Mouse (Mus musculus) ES-E14 (cell line): Measurements from ENCODE around the gene Mpzl3. TPM values are rescaled to one million over a fixed set of nuclear protein-coding genes. Genes with fewer than 3 reads are reported as not detected.

Experiments used
- DNase-seq: peaks from one replicate; pipeline ENCODE4 v3.0.0-alpha.2; 2013; ENCODE audit warnings: low read depth, low spot score
- H3K27ac ChIP-seq: 2 replicates; pipeline ENCODE4 v1.5.1; 2012; ENCODE audit warnings: low read depth, mild to moderate bottlenecking, low read length, moderate library complexity, mixed read lengths; ENCODE audit not compliant: poor library complexity, insufficient read depth, severe bottlenecking
- H3K36me3 ChIP-seq: 2 replicates; pipeline ENCODE4 v1.6.1; 2012; ENCODE audit warnings: mild to moderate bottlenecking, low read length, moderate library complexity, mixed read lengths; ENCODE audit not compliant: control insufficient read depth, poor library complexity, insufficient read depth, severe bottlenecking
- H3K4me1 ChIP-seq, 2 experiments: fragments of 150-350 bp in 1 of 2; sonication (generic) in 1 of 2; 2 replicates each; pipeline ENCODE4 v1.6.1; 2012; ENCODE audit warnings: low read length in 2 of 2, mild to moderate bottlenecking in 1 of 2, mixed read lengths in 1 of 2; ENCODE audit not compliant: control insufficient read depth in 2 of 2, insufficient read depth in 2 of 2, poor library complexity in 1 of 2
- H3K4me3 ChIP-seq, 2 experiments: fragments of 150-350 bp in 1 of 2; sonication (generic) in 1 of 2; 2 replicates each; pipeline ENCODE4 v1.5.1; 2012; ENCODE audit warnings: low read length in 2 of 2, low read depth in 1 of 2, mild to moderate bottlenecking in 1 of 2, mixed read lengths in 1 of 2; ENCODE audit not compliant: insufficient read depth in 1 of 2, poor library complexity in 1 of 2, severe bottlenecking in 1 of 2
- H3K9ac ChIP-seq: 2 replicates; pipeline ENCODE4 v1.6.1; 2012; ENCODE audit warnings: low read depth, mild to moderate bottlenecking, low read length, mixed read lengths; ENCODE audit not compliant: poor library complexity, insufficient read depth, severe bottlenecking
- H3K9me3 ChIP-seq: fragments of 150-350 bp; sonication (generic); 2 replicates; pipeline ENCODE4 v1.6.1; 2012; ENCODE audit warnings: low read depth, mild to moderate bottlenecking, low read length; ENCODE audit not compliant: control insufficient read depth, insufficient read depth
- CHD2 ChIP-seq: IDR thresholded peaks from 2 replicates; pipeline ENCODE4 v1.6.1; 2014; ENCODE audit warnings: mild to moderate bottlenecking, low read depth, low read length, inconsistent platforms
- HCFC1 ChIP-seq: IDR thresholded peaks from 2 replicates; pipeline ENCODE4 v1.6.1; 2012; ENCODE audit warnings: low read length, inconsistent platforms, borderline replicate concordance; ENCODE audit not compliant: insufficient read depth
- MAFK ChIP-seq: IDR thresholded peaks from 2 replicates; pipeline ENCODE4 v1.6.1; 2014; ENCODE audit warnings: mild to moderate bottlenecking, low read depth, low read length, inconsistent platforms; ENCODE audit not compliant: insufficient read depth
- ZC3H11A ChIP-seq: IDR thresholded peaks from 2 replicates; pipeline ENCODE4 v1.6.1; 2012; ENCODE audit warnings: low read depth, mild to moderate bottlenecking, inconsistent platforms, low read length, borderline replicate concordance
- ZNF384 ChIP-seq: IDR thresholded peaks from 2 replicates; pipeline ENCODE4 v1.6.1; 2012; ENCODE audit warnings: low read depth, low read length, inconsistent platforms
- in situ Hi-C, 2 experiments: fragments of 600-800 bp; cut with MboI; formaldehyde crosslinking; loops; one replicate each; pipeline ENCODE4 v1.15.1; 2025; ENCODE audit warnings: low sequenced_read_pairs in 2 of 2, inconsistent platforms in 1 of 2; ENCODE audit not compliant: unreplicated experiment in 2 of 2
- total RNA-seq: library from RNA; depleted of rRNA; stranded (reverse); fragments of 300-350 nt; gene quantifications from 2 replicates; pipeline ENCODE4 v1.2.3, GENCODE M21; 2012

Gene Mpzl3
- total RNA-seq, 1 experiment, result 5.0 TPM

DNA sequence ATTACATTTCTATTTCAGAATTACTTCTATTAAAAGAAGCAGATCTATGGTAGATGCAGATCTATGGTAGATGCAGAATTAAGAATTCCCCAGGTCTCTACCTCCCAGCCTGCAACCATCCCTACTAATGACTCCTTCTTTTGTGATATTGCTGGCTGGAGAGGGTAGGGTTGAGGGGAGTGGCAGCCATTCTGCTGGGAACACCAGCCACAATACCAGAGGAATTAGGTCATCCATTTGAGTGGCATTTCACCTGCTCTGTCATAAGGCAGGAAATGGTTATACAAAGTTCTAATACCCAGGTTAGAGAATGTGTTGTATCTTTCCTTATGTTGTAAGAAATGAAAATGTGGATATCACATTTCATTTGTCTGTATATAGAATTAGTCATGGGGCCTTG lies 33.1 kb downstream of the Mpzl3 start:
- no peak for TF ChIP-seq MAFK
- no peak for TF ChIP-seq HCFC1
- TF ChIP-seq CHD2, result no peak
- TF ChIP-seq ZNF384, result no peak
- no peak for TF ChIP-seq ZC3H11A
- H3K9me3 ChIP-seq, result no peaks in the 10 kb centered on the region

DNA sequence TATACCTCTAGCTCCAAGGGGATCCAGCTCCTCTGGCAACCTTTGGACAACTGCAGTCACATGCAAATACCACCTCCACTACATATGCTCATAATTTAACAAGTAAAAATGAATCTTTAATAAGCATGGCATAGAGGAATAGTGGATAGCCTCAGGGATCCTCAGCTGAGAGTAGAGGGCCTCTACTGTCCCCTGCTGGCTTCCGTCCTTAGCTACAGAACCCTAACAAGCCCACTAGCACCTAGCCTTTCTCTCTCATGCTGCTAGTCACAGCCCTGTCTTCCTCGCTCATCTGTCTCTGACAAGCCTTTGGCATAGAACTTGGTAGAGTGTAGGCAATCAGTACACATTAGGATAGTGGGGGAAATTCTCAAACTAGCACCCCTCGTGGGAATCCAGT lies 35.8 kb downstream of the Mpzl3 start:
- in situ Hi-C loops, result no loop called here
- Histone ChIP-seq H3K9me3 (no peaks in the 10 kb centered on the region), H3K9ac (no peak overlapping the region), H3K4me3 (no peak overlapping the region), H3K27ac (no peak overlapping the region), H3K4me1 (0 out of 4 replicates have a peak, but pooled peaks cover 0 to 4% of the 10 kb centered on the region in 2 experiments), H3K36me3 (no peaks in the 10 kb centered on the region)
- TF ChIP-seq ZC3H11A (no peak), HCFC1 (no peak), ZNF384 (no peak), CHD2 (no peak), MAFK (no peak)
- no peak for DNase-seq

More for the DNA sequence above, 33.1 kb downstream of the Mpzl3 start:
- DNase-seq, result no peak
- in situ Hi-C loops, result no loop called here
- Histone ChIP-seq H3K27ac (no peak overlapping the region), H3K4me3 (no peak overlapping the region), H3K9ac (no peak overlapping the region), H3K4me1 (0 out of 4 replicates have a peak, but pooled peaks cover 0 to 4% of the 10 kb centered on the region in 2 experiments), H3K36me3 (no peaks in the 10 kb centered on the region)

- no peak overlapping the region for H3K27ac ChIP-seq
- peak overlapping the region in 1 of 2 experiments; percentile 45; a peak in 1 of 4 replicates for H3K4me3 ChIP-seq
- H3K4me1 ChIP-seq, result 0 out of 4 replicates have a peak, but pooled peaks cover 0 to 4% of the 10 kb centered on the region in 2 experiments
- H3K9ac ChIP-seq, result no peak overlapping the region
- no peaks in the 10 kb centered on the region for H3K36me3 ChIP-seq
- in situ Hi-C loops, result no loop called here
- no peaks in the 10 kb centered on the region for H3K9me3 ChIP-seq
- DNase-seq, result no peak
- TF ChIP-seq ZNF384 (no peak), MAFK (no peak), ZC3H11A (no peak), CHD2 (no peak), HCFC1 (no peak)
These were observed 37.7 kb downstream of the Mpzl3 start for GRCm38 (mm10) chr9:45092641-45093040.

DNA sequence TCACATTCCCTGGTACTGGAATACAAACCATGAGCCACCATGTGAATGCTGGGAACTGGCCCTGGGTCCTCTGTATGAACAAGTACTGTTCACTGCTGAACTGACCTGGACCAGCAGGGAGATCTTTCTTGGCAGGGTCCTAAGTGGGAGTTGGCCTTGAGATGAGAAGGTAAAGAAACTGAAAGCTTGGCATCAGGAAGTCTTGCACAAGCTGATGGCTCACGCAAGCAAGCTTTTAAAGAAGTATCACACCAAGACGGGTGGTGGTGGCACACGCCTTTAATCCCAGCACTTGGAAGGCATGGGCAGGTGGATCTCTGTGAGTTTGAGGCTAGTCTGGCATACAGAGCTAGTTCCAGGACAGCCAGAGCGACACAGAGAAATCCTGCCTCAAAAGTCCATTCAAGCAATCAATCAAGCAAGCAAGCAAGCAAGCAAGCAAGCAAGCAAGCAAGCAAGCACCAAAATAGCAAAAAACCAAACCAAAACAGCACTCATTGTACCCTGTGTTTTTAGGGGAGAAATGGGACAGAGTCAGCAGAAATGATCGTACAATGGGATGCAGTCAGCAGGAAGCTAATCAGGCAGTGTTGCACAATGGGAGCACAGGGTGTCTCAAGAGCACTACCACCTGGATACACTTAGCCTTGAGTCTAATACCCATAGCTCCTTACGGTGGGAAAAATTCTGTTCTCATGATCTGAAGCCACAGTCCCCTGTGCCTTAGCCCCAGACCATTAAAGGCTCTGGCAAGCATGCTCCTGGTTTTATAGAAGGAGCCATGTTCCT lies 40.4 kb downstream of the Mpzl3 start:
- H3K4me3 ChIP-seq, result no peak overlapping the region
- no peaks in the 10 kb centered on the region for H3K9me3 ChIP-seq
- H3K9ac ChIP-seq, result no peak overlapping the region
- in situ Hi-C loops, result no loop called here
- no peaks in the 10 kb centered on the region for H3K36me3 ChIP-seq
- TF ChIP-seq ZC3H11A, result no peak
- no peak for TF ChIP-seq ZNF384
- no peak for TF ChIP-seq CHD2
- H3K4me1 ChIP-seq, result 0 out of 4 replicates have a peak, but pooled peaks cover 0 to 4% of the 10 kb centered on the region in 2 experiments
- DNase-seq, result no peak
- H3K27ac ChIP-seq, result no peak overlapping the region
